Mouse (Mus musculus): ENCODE results near the gene Gm7233.
"Not testable (repeated sequence)": the region's sequence is repeated elsewhere in the genome, so short reads cannot be mapped to it uniquely, and the experiment has no call there.

- TF ChIP-seq GATA1, TAL1 (IDR thresholded peaks at IDR 0.05; ENCODE audit: low read length): not testable (repeated sequence)
Measured at GRCm38 (mm10) chr14:43167942-43168341, 11.7 kb upstream of the Gm7233 start.
